Mouse (Mus musculus): ENCODE measurements around the gene Tnfrsf12a. TPM values are rescaled to one million over a fixed set of nuclear protein-coding genes. Genes with fewer than 3 reads are reported as not detected.

Gene Tnfrsf12a
- total RNA-seq, 2 experiments from 2014 or later: 10.3 to 13.5 TPM

GRCm38 (mm10) chr17:23683226-23683625 lies 6.0 kb upstream of the Tnfrsf12a start:
- DNase-seq (ENCODE audit: low spot score in 2 of 2): no peak
- intact Hi-C loops (cut with DNase I): no loop called here

- intact Hi-C loops (cut with DNase I): no loop called here
- DNase-seq (ENCODE audit: low spot score in 2 of 2): no peak
Measured at GRCm38 (mm10) chr17:23682530-23682929, 5.3 kb upstream of the Tnfrsf12a start.

- intact Hi-C loops (cut with DNase I): no loop called here
- no peak for DNase-seq (ENCODE audit: low spot score in 2 of 2)
Measured at GRCm38 (mm10) chr17:23682092-23682491, 4.8 kb upstream of the Tnfrsf12a start.

- DNase-seq (ENCODE audit: low spot score in 2 of 2): no peak
- intact Hi-C loops (cut with DNase I): no loop called here
Measured at GRCm38 (mm10) chr17:23681086-23681485, 3.8 kb upstream of the Tnfrsf12a start.

DNA sequence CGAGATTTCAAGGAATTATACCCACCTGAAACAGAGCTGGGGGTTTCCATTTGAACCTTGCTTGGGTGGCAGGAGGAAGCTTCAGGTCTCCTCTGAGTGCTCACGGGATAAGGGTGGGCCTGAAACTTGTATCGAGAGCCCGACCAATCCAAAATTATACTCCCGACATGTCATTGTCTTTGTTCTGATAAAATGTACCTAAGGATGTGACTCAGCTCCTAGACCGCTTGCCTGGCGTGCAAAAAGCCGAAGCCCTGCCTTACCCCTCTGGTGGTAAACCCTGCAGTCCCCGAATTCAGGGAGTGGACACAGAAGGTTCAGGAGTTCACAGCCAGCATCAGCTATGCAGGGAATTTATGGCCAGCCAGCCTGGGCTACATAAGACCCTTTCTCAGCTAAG lies 3.1 kb upstream of the Tnfrsf12a start:
- no peak for DNase-seq (ENCODE audit: low spot score in 2 of 2)
- intact Hi-C loops (cut with DNase I): no loop called here

DNA sequence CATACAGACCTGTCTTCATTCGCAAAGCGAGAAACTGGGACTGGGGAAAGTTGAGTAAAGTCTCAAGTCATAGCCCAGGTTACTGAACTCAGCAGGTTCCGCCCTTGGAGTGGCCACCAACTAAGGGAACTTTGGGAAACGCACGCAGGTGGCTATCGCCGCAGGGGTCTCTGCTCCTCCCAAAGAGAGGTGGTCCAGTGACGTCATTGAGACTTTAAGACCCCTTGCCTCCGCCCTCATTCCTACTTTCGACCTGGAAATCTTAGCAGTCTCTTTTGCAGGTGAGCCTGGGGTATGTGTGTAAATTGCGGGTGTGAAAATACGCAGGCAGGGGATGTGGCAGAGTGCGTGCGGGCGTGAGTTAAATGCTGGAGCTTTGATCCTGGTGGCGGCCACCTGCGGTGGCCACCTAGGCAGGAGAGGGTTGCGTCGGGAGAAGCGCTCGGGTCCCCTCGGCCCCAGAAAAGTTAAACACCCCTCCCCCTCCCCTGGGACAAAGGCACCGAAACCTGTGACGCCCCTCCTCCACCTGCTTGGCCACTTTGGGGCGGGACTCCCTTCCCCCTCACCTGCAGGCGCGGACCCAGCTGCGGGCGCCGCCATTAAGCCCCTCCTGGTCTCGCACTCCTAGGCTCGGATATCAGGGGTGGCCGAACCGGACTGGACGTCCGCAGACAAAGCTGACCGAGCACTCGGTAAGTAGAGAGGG lies 2.0 kb upstream of the Tnfrsf12a start, which contains the start of gene Cldn6:
Cldn6 (plus strand) TSS at position 123 of the 709 bp plus-strand sequence.
- DNase-seq (ENCODE audit: low spot score in 2 of 2): no peak
- intact Hi-C loops (cut with DNase I): no loop called here

DNA sequence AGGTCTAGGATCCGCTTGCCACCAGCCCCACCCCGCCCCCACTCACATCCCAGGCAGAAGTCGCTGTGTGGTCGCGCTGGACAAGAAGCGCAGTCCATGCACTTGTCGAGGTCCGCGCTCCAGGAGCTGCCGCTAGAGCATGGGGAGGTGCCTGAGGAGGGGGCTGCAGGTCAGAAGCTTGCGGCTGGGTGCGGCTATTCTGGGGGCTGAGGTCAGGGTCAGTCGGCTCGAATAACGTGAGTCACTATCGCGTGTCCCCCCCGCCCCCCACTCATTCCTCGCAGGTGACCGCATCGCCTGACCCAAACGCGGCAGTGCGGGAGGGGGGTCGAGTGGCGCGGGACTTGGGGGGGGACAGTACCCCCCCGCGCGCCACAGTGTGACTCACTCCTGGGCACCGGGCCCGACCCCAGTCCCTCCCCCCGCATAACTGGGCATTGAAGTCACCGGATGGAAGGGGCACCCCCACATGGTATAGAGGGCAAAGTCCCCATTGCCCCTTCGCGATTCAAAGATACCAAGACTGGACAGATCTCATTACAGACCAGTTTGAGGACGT lies 716 bp downstream of the Tnfrsf12a start:
- DNase-seq (ENCODE audit: low spot score in 2 of 2): peak; percentile 11 to 15
- intact Hi-C loops (cut with DNase I): loop anchor here (1.0 kb wide), 1 partner anchor 24 kb away; no protein-coding TSS in a partner anchor

DNA sequence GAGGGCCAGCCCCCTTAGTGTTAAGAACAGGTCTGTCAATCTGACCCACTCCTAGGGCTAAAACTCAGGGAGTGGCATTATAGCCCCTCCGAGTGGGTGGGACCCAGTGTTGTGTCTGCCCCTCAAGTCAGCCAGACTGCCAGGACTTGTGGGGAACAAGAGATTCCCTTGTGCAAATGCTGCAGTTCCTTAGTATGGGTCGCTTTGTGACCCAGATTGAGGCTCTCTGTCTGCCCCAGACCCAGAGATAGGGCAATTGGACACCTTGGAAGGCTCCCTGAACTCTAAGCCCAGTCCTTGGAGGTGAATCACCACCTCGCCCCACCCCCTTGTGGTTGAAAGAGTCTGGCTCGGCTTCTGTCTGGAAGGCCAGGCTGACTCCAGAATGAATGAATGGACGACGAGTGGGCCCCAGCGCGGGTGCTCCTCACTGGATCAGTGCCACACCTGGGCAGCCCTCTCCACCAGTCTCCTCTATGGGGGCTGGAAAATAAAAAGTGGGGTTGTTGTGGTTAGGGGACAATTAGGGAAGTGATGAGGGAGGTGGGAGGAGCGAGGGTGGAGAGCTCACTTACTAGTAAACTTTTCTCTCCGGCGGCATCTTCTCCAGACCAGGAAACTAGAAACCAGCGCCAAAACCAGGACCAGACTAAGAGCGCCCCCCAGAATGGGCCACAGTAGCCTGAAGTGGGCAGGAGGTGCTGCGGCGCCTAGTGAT lies 1.5 kb downstream of the Tnfrsf12a start:
- intact Hi-C loops (cut with DNase I): loop anchor here (2.0 kb wide), 1 partner anchor 29 kb away; no protein-coding TSS in a partner anchor

GRCm38 (mm10) chr17:23675127-23675526 lies 2.1 kb downstream of the Tnfrsf12a start:
- intact Hi-C loops (cut with DNase I): loop anchor here (2.0 kb wide), 1 partner anchor 30 kb away; no protein-coding TSS in a partner anchor
- peak in 1 of 2 experiments; percentile 23 for DNase-seq (ENCODE audit: low spot score in 2 of 2)

More for the DNA sequence above, 1.5 kb downstream of the Tnfrsf12a start:
- peak; percentile 11 to 13 for DNase-seq (ENCODE audit: low spot score in 2 of 2)

DNA sequence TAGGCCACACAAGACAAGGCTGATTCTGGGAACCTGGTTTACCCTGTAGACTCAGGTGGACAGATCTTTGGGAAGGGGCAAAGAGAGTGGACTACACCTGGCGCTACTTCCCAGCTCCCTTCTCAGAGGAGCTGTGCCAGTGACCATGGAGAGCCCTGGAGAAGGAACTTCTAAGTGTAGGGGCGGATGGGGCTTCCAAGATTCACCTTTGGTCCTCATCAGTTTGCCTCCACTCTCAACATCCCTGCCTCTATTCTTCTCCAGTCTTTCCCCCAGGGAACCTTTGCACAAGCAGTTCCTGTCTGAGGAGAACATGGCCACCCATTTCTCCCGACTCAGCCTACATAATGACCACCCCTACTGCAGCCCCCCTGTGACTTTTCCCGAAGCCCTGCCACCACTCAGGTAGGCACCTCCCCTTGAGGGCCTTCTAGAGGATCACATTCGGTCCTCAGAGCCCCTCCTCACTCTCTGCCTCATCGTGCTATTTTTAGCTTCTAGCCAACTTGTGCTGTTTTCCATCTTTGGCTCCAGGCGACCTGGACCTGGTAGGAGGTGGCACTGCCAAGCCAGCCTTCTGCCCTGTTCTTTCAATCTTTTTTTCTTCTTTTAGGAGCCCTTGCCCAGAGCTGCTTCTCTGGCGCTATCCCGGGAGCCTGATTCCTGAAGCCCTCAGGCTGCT lies 2.9 kb downstream of the Tnfrsf12a start:
- intact Hi-C loops (cut with DNase I): loop anchor here (2.0 kb wide), 1 partner anchor 30 kb away; no protein-coding TSS in a partner anchor
- DNase-seq (ENCODE audit: low spot score in 2 of 2): peak in 1 of 2 experiments; percentile 19

DNA sequence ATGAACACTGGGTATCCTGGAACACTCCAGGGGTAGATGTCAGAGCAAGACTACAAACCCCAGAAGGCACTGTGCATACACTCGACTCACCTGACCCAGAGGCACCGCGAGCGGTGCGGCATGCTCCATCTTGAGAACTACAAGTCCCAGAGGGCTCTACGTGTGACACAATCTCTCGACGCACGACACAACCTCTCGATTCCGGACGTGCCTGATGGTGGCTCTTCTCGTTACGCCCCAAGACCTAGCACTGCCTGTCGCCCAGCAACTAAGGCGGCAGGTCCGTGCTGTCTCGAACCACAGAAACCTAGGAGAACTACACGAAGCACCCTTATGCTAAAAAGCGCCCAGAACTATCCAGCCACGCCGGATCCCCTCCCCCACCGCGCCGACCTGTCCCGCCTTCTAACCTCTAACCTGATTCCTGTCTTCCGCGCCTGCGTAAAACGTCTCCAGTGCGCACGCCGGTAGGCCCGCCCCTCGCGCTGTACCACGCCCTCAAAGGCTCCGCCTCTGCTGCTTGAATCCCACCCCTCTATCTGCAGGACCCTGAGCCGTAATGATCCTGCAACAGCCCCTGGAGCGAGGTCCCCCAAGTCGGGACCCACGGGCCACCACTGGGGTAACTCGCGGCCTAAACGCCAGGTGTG lies 3.7 kb downstream of the Tnfrsf12a start, which contains the start of the genes Hcfc1r1 and Thoc6:
Hcfc1r1 (plus strand) TSS at position 173 of the 650 bp plus-strand sequence.
Thoc6 (minus strand) TSS at position 459 of the 650 bp plus-strand sequence.
- peak; percentile 96 to 99 for DNase-seq (ENCODE audit: low spot score in 2 of 2)
- intact Hi-C loops (cut with DNase I): loop anchor here (2.0 kb wide), 1 partner anchor 31 kb away; no protein-coding TSS in a partner anchor

DNA sequence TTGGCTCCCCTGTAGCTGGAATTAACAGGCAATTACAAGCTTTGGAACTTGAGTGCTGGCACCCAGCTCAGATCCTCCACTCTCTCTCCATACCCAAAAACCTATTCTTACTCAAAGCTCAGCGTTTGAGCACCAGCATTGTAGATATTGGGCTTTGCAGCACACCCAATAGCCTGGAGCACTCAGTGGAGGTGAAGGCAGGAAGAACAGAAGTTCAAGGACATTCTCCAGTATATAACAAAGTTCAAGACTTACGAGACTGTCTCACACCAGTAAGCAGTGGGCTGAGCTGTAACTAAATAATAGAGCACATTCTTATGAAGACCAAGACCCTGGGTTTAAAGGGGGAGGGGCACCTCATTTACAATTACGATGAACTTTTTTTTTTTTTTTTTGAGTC lies 4.5 kb downstream of the Tnfrsf12a start:
- DNase-seq (ENCODE audit: low spot score in 2 of 2): no peak
- intact Hi-C loops (cut with DNase I): no loop called here

DNA sequence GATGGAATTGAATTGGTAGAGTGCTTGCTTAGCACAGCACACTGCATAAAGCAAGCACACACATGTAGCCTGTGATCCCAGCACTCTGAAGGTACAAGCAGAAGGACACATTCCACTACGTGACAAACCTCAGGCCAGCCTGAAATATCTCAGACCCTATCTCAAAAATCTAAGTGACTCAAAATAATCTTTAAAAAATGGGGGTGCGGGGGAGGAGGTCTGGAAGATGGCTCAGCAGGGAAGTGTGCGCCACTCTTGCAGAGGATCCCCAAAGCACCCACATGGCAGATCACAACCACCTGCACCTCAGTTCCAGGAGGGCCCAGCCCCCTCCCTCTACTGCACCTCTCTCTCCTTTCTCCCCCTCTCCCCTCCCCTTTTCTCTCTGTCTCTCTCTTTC lies 5.7 kb downstream of the Tnfrsf12a start:
- intact Hi-C loops (cut with DNase I): no loop called here
- DNase-seq (ENCODE audit: low spot score in 2 of 2): no peak

DNA sequence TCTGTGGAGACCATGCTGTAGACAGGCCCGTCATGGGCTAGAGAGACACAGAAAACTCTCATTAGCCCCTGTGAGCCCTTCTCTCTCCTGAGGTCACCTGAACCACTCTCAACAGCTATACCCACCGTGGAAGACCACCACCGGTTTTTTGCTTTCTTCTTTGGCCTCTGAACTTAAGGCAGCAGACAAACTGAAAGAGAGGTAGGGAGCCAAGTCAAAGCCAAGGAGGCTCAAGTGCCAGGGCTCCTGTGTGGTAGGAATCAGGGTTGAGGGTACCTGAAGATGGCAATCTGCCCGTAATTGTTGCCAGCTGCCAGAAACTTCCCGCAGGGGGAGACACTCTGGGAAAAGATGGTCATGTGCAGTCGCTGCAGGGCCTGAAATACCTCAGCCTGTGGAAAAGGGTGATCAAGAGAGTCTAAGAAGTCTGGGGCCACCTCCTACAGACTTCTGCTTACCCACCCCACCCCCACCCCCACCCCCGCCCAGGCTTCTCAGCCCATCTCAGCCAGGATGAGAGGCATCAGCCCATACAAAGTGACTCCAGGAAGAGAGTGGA lies 6.7 kb downstream of the Tnfrsf12a start:
- DNase-seq (ENCODE audit: low spot score in 2 of 2): no peak
- intact Hi-C loops (cut with DNase I): no loop called here

- intact Hi-C loops (cut with DNase I): no loop called here
- no peak for DNase-seq (ENCODE audit: low spot score in 2 of 2)
Measured at GRCm38 (mm10) chr17:23665511-23665910, 11.8 kb downstream of the Tnfrsf12a start.

DNA sequence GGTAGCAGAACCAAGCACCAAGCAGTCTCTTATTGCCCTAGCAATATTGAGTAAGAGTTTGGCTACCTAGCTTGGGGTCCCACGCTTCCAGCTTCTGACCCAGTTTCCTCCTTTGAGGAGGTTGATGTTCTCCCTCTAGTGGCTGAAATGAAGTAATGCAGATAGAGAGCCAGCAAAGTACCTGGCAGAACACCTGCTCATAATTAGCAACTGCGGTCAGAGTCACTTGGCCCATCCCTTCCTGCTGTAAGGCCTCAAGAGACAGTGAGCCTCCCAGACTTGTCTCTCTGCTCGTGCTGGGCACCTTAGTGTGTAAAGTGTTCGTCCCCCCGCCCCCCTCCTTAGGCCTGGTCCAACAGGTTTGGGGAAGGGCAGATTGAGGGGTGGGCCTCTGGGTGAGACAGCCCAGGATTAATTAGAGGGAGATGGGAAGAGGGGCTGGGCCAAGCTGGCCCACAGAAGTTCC lies 12.7 kb downstream of the Tnfrsf12a start:
- intact Hi-C loops (cut with DNase I): loop anchor here (5.0 kb wide), 1 partner anchor 38 kb away; no protein-coding TSS in a partner anchor
- peak in 1 of 2 experiments; percentile 33 for DNase-seq (ENCODE audit: low spot score in 2 of 2)

- intact Hi-C loops (cut with DNase I): loop anchor here (5.0 kb wide), 1 partner anchor 41 kb away; no protein-coding TSS in a partner anchor
- DNase-seq (ENCODE audit: low spot score in 2 of 2): no peak
Measured at GRCm38 (mm10) chr17:23661526-23661925, 15.7 kb downstream of the Tnfrsf12a start.

GRCm38 (mm10) chr17:23660876-23661200 lies 16.4 kb downstream of the Tnfrsf12a start:
- intact Hi-C loops (cut with DNase I): loop anchor here (5.0 kb wide), 1 partner anchor 41 kb away; no protein-coding TSS in a partner anchor
- DNase-seq (ENCODE audit: low spot score in 2 of 2): no peak
